Mouse (Mus musculus): ENCODE measurements around the gene Myrf. TPM values are rescaled to one million over a fixed set of nuclear protein-coding genes. Genes with fewer than 3 reads are reported as not detected.

The Myrf gene
- 10 to 100 TPM; 31.6 to 37.2 (median 36.7) TPM for total RNA-seq (2022)

- peak in 1 of 2 experiments; percentile 68 for DNase-seq (ENCODE audit: low spot score in 2 of 2)
These were observed at the start of gene Myrf for GRCm38 (mm10) chr19:10240654-10241305. Gene Myrf (minus strand): TSS chr19:10240748.

GRCm38 (mm10) chr19:10289609-10290150 lies 49.1 kb upstream of the Myrf start:
- no peak for DNase-seq (ENCODE audit: low spot score in 2 of 2)

GRCm38 (mm10) chr19:10288125-10289040 lies 47.8 kb upstream of the Myrf start:
- DNase-seq (ENCODE audit: low spot score in 2 of 2) = peak in 1 of 2 experiments; percentile 67

- no peak for DNase-seq (ENCODE audit: low spot score in 2 of 2)
These were observed 45.9 kb upstream of the Myrf start for GRCm38 (mm10) chr19:10286458-10286872.

GRCm38 (mm10) chr19:10280771-10281540 lies 40.4 kb upstream of the Myrf start:
- DNase-seq (ENCODE audit: low spot score in 2 of 2) = no peak

- no peak for DNase-seq (ENCODE audit: low spot score in 2 of 2)
These were observed 39.1 kb upstream of the Myrf start for GRCm38 (mm10) chr19:10279668-10280067.

- DNase-seq (ENCODE audit: low spot score in 2 of 2) = no peak
These were observed 38.2 kb upstream of the Myrf start for GRCm38 (mm10) chr19:10278669-10279324.

- no peak for DNase-seq (ENCODE audit: low spot score in 2 of 2)
These were observed 37.2 kb upstream of the Myrf start for GRCm38 (mm10) chr19:10277759-10278158.

GRCm38 (mm10) chr19:10277331-10277730 lies 36.8 kb upstream of the Myrf start:
- DNase-seq (ENCODE audit: low spot score in 2 of 2) = peak; percentile 62 to 65

- DNase-seq (ENCODE audit: low spot score in 2 of 2) = peak; percentile 64 to 67
These were observed 36.1 kb upstream of the Myrf start for GRCm38 (mm10) chr19:10276483-10277144.

- DNase-seq (ENCODE audit: low spot score in 2 of 2) = no peak
These were observed 33.5 kb upstream of the Myrf start for GRCm38 (mm10) chr19:10274056-10274455.

GRCm38 (mm10) chr19:10272746-10273145 lies 32.2 kb upstream of the Myrf start:
- DNase-seq (ENCODE audit: low spot score in 2 of 2) = peak in 1 of 2 experiments; percentile 58

- no peak for DNase-seq (ENCODE audit: low spot score in 2 of 2)
These were observed 31.0 kb upstream of the Myrf start for GRCm38 (mm10) chr19:10271592-10271991.

- no peak for DNase-seq (ENCODE audit: low spot score in 2 of 2)
These were observed 29.8 kb upstream of the Myrf start for GRCm38 (mm10) chr19:10270356-10270755.

- no peak for DNase-seq (ENCODE audit: low spot score in 2 of 2)
These were observed 28.3 kb upstream of the Myrf start for GRCm38 (mm10) chr19:10268851-10269250.

GRCm38 (mm10) chr19:10267953-10268352 lies 27.4 kb upstream of the Myrf start:
- DNase-seq (ENCODE audit: low spot score in 2 of 2) = no peak

GRCm38 (mm10) chr19:10267057-10267456 lies 26.5 kb upstream of the Myrf start:
- DNase-seq (ENCODE audit: low spot score in 2 of 2) = no peak

GRCm38 (mm10) chr19:10266196-10266850 lies 25.8 kb upstream of the Myrf start:
- DNase-seq (ENCODE audit: low spot score in 2 of 2) = peak; percentile 57 to 74

- no peak for DNase-seq (ENCODE audit: low spot score in 2 of 2)
These were observed 20.8 kb upstream of the Myrf start for GRCm38 (mm10) chr19:10261369-10261768.

Measured in layer of hippocampus, adult 8-10 months (tissue).